Mouse (Mus musculus) limb, embryonic 13.5 days (tissue): ENCODE data around the gene Fbxo33. TPM values are rescaled to one million over a fixed set of nuclear protein-coding genes. Genes with fewer than 3 reads are reported as not detected.
"Not testable (repeated sequence)": the region's sequence is repeated elsewhere in the genome, so short reads cannot be mapped to it uniquely, and the experiment has no call there.

Source experiments
- ATAC-seq: fragments of 200-750 bp; cut with Nextera tagmentation; 2 replicates; pipeline ENCODE4 v1.8.0; 2017; ENCODE audit warnings: low read depth, moderate number of reproducible peaks, moderate TSS enrichment; ENCODE audit not compliant: low FRiP score
- H3K27ac ChIP-seq: fragments of 300-500 bp; sonication (generic); 2 replicates; pipeline ENCODE4 v1.5.1; 2015; ENCODE audit warnings: inconsistent platforms, mild to moderate bottlenecking, moderate library complexity
- H3K27me3 ChIP-seq: fragments of 300-500 bp; sonication (generic); 2 replicates; pipeline ENCODE4 v1.6.1; 2015; ENCODE audit warnings: mild to moderate bottlenecking, inconsistent platforms
- H3K36me3 ChIP-seq: fragments of 300-500 bp; sonication (generic); 2 replicates; pipeline ENCODE4 v1.6.1; 2015; ENCODE audit warnings: inconsistent platforms, mild to moderate bottlenecking, moderate library complexity
- H3K4me1 ChIP-seq: fragments of 300-500 bp; sonication (generic); 2 replicates; pipeline ENCODE4 v1.6.1; 2015; ENCODE audit warnings: inconsistent platforms
- H3K4me2 ChIP-seq: fragments of 300-500 bp; sonication (generic); replicated peaks from 2 replicates; pipeline ENCODE4 v1.6.1; 2015; ENCODE audit warnings: inconsistent platforms, mild to moderate bottlenecking, moderate library complexity
- H3K4me3 ChIP-seq: fragments of 300-500 bp; sonication (generic); 2 replicates; pipeline ENCODE4 v1.5.1; 2015; ENCODE audit warnings: moderate library complexity, mild to moderate bottlenecking, inconsistent platforms
- H3K9ac ChIP-seq: fragments of 300-500 bp; sonication (generic); 2 replicates; pipeline ENCODE4 v1.6.1; 2015; ENCODE audit warnings: mild to moderate bottlenecking, inconsistent platforms
- H3K9me3 ChIP-seq: fragments of 300-500 bp; sonication (generic); 2 replicates; pipeline ENCODE4 v1.6.1; 2016; ENCODE audit warnings: inconsistent platforms
- WGBS: fragments of 180-500 bp; shearing (Covaris S2); methylation state at CpG from one replicate; pipeline ENCODE4 v1.1.7; 2015; 5-methylcytosine and 5-hydroxymethylcytosine counted together
- polyA plus RNA-seq: library from polyadenylated mRNA; unstranded; fragments of >200 nt; fragmentation: Nextera tagmentation; extraction: Ambion mirVana; gene quantifications from 2 replicates; pipeline ENCODE4 v1.2.1, GENCODE M21; 2015

Fbxo33 gene
- polyA plus RNA-seq, result 7.1 and 7.9 TPM in 2 replicates

DNA sequence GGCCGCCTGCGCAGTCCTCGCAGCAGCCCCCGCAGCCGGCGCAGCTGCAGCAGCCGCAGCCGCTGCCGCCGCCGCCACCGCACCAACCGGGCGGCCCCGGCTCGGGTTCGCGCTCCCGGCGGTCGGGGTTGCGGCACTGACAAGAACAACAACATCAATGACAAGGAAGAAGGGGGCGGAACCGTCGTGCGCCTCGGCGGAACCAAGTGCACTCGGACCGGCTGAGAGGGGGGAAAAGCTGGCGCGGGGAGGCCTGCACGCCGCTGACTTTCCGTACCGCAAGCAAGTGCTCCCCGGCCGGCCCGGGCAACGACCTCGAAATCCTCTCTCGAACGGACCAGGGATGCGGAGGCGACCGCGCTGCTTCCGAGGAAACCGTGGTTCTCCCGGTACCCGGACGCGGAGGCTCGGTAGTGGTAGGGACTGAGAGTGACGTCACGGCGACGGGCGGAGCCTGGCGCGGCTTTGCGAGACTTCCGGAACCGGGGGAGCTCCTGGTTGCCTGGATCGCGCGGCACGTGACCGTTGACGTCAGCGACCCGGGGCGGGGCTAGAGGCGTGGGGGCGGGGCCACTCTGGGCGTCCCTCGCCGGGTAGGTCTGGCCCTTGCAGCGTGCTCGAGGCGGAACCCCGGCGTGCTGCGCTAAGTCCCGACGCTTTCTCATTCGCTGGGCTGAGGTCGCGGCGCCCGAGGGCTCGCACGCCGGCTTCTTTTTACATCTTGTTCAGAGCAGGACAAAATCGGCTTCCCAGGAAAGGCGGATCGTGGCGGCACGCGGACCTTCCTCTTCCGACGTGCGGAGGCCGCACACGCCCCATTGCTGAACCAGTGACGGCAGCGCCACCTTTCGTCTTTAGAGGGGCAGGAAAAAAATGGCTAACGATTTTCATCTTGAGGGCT is at the start of gene Fbxo33:
Gene Fbxo33, minus strand, starts transcription at position 401 of the 901 bp plus-strand sequence.
- peak; percentile 97 for ATAC-seq
- Histone ChIP-seq H3K4me1 (peaks cover 13% of the 10 kb centered on the region), H3K4me3 (peak within 1 kb of the TSS; percentile 99), H3K27ac (peak within 1 kb of the TSS; percentile 91), H3K27me3 (no peaks in the 10 kb centered on the region), H3K9me3 (no peaks in the 10 kb centered on the region), H3K9ac (peak within 1 kb of the TSS; percentile 87), H3K4me2 (peak within 1 kb of the TSS; percentile 94), H3K36me3 (no peaks in the 10 kb centered on the region; the same call in 1 of the 2 replicates)
- under 1% methylated on average over 97 of the region's 109 CpGs for WGBS

DNA sequence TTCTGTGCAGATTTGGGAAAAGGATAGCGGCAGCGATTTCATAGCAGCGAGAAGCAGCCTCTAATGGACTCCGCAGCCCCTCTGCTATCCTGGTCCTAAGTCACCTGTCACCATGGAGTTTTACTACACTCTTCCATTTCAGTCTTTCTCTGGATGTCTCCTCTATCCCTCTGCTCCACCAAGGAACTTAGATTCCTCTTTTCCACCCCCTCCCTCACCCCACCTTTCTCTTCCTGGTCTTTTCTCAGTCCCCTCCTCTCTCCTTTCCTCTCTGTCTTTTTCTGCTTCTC is 46.4 kb upstream of the Fbxo33 start:
- H3K4me2 ChIP-seq, result peak overlapping the region; percentile 19; the same call in 1 of the 2 replicates
- H3K4me1 ChIP-seq, result 0 out of 2 replicates have a peak, but pooled peaks cover 2% of the 10 kb centered on the region
- H3K36me3 ChIP-seq, result no peaks in the 10 kb centered on the region
- H3K27me3 ChIP-seq, result no peaks in the 10 kb centered on the region
- no peak overlapping the region; the same call in 1 of the 2 replicates for H3K27ac ChIP-seq
- no peaks in the 10 kb centered on the region for H3K9me3 ChIP-seq
- 71% methylated on average over 4 of the region's 4 CpGs for WGBS
- no peak; the same call in 1 of the 2 replicates for ATAC-seq
- H3K9ac ChIP-seq, result no peak overlapping the region
- H3K4me3 ChIP-seq, result no peak overlapping the region

DNA sequence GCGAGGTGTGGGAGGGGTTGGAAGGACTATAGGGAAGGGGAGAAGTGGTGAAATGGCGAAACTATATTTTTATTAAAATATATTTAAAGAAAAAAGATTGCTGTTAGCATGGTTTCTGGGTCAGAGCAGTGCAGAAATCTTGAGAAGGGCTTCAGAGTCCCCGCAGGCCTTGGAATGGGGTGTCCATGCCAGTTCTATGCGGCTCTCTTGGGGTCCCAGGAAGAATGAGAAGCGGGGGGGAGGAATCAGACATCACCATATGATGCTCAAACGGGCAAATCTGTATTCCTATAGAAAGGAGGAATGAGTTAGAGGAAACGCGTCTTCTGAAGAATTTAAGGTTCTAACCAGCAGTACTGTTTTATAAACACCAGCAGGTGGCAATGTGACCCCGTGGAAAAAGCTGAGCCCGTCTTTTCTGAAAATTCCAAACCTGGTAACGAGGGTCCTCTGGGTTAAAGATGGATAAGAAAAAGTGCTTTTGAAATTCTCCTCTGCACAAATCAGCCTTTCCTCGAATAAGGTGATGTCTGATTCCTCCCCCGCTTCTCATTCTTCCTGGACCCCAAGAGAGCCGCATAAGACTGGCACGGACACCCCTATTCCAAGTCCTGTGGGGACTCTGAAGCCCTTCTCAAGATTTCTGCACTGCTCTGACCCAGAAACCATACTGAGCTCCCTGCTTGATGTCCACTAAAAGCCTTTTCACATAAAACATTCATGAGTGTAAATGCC is 45.8 kb upstream of the Fbxo33 start:
- Histone ChIP-seq H3K4me1 (0 out of 2 replicates have a peak, but pooled peaks cover 4% of the 10 kb centered on the region), H3K27me3 (no peaks in the 10 kb centered on the region), H3K36me3 (no peaks in the 10 kb centered on the region), H3K27ac (no peak overlapping the region; the same call in 1 of the 2 replicates), H3K4me2 (peak overlapping the region; percentile 19; the same call in 1 of the 2 replicates), H3K9me3 (no peaks in the 10 kb centered on the region), H3K9ac (no peak overlapping the region), H3K4me3 (no peak overlapping the region)
- 29% methylated on average over 15 of the region's 15 CpGs for WGBS
- ATAC-seq, result 0 out of 2 replicates have a peak, but pooled peaks have one; percentile 59

DNA sequence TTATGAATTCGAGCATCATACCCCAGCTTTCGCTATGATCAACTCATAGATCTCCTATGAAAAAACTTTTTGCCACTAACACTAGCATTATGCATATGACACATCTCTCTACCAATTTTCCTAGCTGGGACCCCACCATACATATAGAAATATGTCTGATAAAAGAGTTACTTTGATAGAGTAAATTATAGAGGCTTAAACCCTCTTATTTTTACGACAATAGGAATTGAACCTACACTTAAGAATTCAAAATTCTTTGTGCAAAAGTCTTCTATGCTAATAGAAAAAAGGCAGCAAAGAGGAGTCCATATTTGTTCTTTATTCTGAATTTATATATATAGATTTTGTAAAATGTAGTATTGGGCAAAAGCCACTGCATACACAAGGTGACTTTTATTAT is 43.3 kb upstream of the Fbxo33 start:
- no peak for ATAC-seq
- no peak overlapping the region for H3K27ac ChIP-seq
- no peak overlapping the region for H3K4me2 ChIP-seq
- H3K4me1 ChIP-seq, result 0 out of 2 replicates have a peak, but pooled peaks cover 7% of the 10 kb centered on the region
- 87% methylated on average over 3 of the region's 3 CpGs for WGBS
- no peaks in the 10 kb centered on the region for H3K36me3 ChIP-seq
- H3K4me3 ChIP-seq, result no peak overlapping the region
- H3K9me3 ChIP-seq, result no peaks in the 10 kb centered on the region
- no peak overlapping the region for H3K9ac ChIP-seq
- no peaks in the 10 kb centered on the region for H3K27me3 ChIP-seq

DNA sequence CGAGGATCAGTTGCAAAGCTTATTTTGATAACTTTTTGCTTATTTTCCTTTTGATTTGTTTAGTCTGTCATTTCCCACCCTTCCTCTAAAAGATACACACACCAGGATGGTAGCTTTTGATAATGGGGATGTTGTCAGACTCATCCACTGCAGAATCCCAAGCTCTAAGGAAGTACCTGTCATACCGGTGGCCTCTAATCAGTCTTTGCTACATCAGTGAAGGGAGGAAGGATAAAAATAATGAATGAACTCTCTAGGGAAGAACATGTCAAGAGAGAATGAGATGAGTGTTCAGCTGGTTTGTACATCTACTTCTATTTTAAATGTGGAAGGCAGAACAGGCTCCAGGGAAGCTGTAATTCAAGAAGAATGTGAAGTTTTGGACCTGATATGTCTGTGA is 41.3 kb upstream of the Fbxo33 start:
- Histone ChIP-seq H3K4me2 (no peak overlapping the region), H3K27me3 (no peaks in the 10 kb centered on the region), H3K36me3 (no peaks in the 10 kb centered on the region), H3K27ac (no peak overlapping the region), H3K4me3 (no peak overlapping the region), H3K4me1 (0 out of 2 replicates have a peak, but pooled peaks cover 7% of the 10 kb centered on the region), H3K9me3 (no peaks in the 10 kb centered on the region), H3K9ac (no peak overlapping the region)
- ATAC-seq, result no peak
- WGBS, result 63% methylated on average over 2 of the region's 2 CpGs

DNA sequence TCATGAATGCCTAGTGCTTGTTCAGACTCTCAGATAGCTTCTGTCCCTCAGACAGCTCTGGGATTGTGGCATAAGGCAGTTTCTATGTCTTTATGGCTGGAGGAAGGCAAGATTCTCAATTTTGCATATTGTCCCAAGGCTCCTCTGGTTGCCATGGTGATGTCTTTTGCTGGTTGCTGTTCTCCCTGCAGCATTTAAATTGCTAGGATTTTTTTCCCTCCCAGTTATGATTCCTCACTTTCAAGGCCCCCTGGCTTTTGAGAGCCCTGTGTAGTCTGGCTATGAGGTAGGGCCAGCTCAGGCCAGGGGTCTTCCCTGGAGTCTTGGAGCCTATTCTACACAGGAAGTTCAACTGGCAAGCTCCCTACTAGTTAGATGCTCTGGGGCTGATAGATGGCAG is 40.8 kb upstream of the Fbxo33 start:
- Histone ChIP-seq H3K27me3 (no peaks in the 10 kb centered on the region), H3K27ac (no peak overlapping the region), H3K9me3 (no peaks in the 10 kb centered on the region), H3K36me3 (no peaks in the 10 kb centered on the region), H3K4me2 (no peak overlapping the region), H3K4me3 (no peak overlapping the region), H3K9ac (no peak overlapping the region), H3K4me1 (0 out of 2 replicates have a peak, but pooled peaks cover 5% of the 10 kb centered on the region)
- no peak for ATAC-seq

DNA sequence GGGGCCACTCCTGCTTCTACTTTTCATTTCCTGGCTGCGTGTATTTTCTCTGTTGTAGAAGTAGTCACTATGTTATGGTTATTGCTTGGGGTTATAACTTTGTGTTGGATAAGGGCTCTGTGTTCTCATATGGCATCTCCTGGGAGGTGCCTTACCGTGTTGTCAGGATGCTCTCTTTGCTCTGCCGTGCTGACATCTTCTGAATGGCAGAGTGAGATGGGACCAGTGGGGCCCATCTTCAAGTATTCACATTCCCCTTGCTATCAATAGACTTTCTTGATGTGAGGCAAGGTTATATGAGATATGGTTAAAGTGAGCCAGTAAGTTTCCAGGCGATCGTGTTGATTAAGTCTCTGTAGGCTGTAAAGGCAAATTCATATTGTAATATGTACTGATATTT is 39.5 kb upstream of the Fbxo33 start:
- Histone ChIP-seq H3K4me3 (no peak overlapping the region), H3K9me3 (no peaks in the 10 kb centered on the region), H3K27me3 (no peaks in the 10 kb centered on the region), H3K4me1 (0 out of 2 replicates have a peak, but pooled peaks cover 5% of the 10 kb centered on the region), H3K4me2 (no peak overlapping the region), H3K9ac (no peak overlapping the region), H3K27ac (no peak overlapping the region), H3K36me3 (no peaks in the 10 kb centered on the region)
- WGBS, result 89% methylated on average over 5 of the region's 5 CpGs
- ATAC-seq, result no peak

DNA sequence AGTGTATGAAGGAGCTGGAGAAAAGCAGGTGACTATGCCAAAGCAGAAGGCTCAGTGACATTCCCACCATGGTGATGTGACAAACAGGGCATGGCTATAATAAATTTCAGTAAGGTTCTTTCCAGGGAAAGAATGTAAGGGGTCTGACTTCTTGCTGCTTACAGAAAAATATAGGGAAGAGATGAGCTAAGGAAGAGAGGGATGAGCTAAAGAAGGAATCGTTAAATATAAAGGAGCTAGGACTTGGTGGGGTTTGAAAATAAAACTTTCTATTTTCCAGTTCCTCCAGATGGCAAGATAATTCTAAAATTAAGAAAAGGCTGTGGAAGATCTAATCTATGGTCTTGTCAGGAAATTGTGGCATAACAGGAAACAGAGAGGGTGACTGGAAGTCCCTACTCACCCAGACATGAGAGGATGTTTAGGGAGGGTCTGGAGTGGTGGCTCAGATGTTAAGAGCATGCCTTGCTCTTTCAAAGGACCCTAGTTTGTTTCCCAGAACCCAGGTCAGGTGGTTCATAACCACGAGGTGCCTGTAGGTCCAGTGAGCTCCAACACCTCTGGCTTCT is 30.8 kb upstream of the Fbxo33 start:
- no peak overlapping the region for H3K4me2 ChIP-seq
- H3K27me3 ChIP-seq, result no peaks in the 10 kb centered on the region
- H3K9me3 ChIP-seq, result no peaks in the 10 kb centered on the region
- H3K36me3 ChIP-seq, result no peaks in the 10 kb centered on the region
- H3K4me3 ChIP-seq, result no peak overlapping the region
- ATAC-seq, result no peak
- 66% methylated on average over 2 of the region's 2 CpGs for WGBS
- no peaks in the 10 kb centered on the region for H3K4me1 ChIP-seq
- H3K9ac ChIP-seq, result no peak overlapping the region
- no peak overlapping the region for H3K27ac ChIP-seq

DNA sequence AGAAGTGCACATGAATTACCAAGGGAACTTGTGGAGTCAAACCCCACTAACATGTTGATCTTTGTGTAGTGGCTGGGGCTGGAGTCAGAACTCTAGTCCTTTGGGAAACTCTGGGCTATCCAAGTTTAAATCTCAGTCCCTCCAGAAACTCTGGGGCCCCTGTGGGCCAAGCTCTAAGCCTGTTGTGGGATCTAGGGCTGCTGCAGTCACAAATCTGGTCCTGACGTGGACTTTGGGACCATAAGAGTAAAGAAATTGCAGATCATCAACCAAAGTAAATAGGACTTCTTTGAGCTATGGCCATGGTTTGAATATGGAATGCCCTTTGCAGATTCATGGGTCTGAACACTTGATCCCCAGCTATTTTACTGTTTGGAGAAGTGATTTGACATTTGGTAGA is 29.4 kb upstream of the Fbxo33 start:
- no peaks in the 10 kb centered on the region for H3K9me3 ChIP-seq

DNA sequence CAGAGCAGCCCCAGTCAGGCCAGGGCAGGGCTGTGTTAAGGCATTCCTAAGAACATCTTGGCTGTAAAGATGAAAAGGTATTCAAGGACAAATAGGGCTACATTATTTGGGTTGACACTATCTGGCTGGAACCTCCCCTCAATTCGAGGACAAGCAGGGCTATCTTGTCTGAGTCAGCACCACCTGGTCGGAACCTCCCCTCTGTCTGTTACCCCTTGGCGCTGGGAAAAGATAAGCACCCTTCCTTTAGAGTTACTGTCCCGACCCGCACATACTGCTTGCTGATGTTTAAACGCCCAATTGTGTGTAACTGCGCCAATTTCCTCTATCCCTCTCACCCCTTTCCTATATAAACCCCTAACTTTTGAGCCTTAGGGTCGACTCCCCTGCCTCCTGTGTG is 21.5 kb upstream of the Fbxo33 start:
- WGBS, result 89% methylated on average over 8 of the region's 8 CpGs
- H3K9ac ChIP-seq, H3K36me3 ChIP-seq, H3K27ac ChIP-seq, H3K4me2 ChIP-seq, H3K9me3 ChIP-seq, H3K4me3 ChIP-seq, H3K4me1 ChIP-seq, H3K27me3 ChIP-seq, ATAC-seq: not testable (repeated sequence)

More for the DNA sequence above, 29.4 kb upstream of the Fbxo33 start:
- WGBS, result 74% methylated on average over 1 of the region's 1 CpGs
- H3K4me1 ChIP-seq, result no peaks in the 10 kb centered on the region
- no peak overlapping the region for H3K27ac ChIP-seq
- H3K27me3 ChIP-seq, result no peaks in the 10 kb centered on the region
- no peak overlapping the region for H3K4me3 ChIP-seq
- ATAC-seq, result no peak
- H3K36me3 ChIP-seq, result no peaks in the 10 kb centered on the region
- H3K4me2 ChIP-seq, result no peak overlapping the region
- H3K9ac ChIP-seq, result no peak overlapping the region

DNA sequence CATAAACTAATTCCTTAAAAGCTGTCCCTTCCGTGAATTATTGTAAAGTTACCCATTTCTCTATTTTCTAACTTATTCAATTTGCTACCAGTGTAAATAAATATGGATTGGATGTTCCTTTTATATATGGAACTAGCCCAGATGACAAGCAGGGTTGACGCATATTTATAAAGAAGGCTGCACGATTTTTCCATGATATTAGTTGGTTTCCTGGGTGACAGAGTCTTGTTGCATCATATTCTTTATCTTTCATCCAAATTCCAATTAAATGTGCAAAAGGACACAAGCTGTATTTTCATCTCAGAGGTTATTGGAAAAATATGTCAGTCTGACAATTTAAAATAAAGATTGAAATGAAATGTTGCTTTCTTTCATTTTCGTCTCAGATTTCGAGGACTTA is 18.9 kb upstream of the Fbxo33 start:
- Histone ChIP-seq H3K36me3 (no peaks in the 10 kb centered on the region), H3K27me3 (no peaks in the 10 kb centered on the region), H3K9me3 (no peaks in the 10 kb centered on the region), H3K4me3 (no peak overlapping the region), H3K27ac (no peak overlapping the region), H3K4me1 (no peaks in the 10 kb centered on the region), H3K9ac (no peak overlapping the region), H3K4me2 (no peak overlapping the region)
- ATAC-seq, result no peak
- WGBS, result 85% methylated on average over 5 of the region's 5 CpGs

DNA sequence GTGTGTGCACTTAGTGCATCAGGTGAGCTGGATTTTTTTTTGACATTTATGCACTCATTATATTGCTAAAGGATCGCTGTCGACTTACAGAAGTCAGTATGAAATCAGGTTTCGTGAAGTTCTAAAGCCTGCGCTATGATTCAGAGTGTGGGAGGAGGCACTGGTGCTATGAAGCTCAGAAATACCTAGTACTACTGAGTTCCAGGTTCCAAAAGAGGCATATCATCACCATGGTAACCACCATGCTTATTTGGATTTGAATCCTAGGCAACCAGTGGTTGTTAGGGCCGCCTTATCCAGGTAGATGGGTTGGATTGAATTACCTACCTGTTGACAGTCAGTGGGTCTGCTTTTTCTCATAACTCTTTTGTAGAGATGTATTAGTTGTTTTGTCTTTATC is 8.9 kb upstream of the Fbxo33 start:
- Histone ChIP-seq H3K9me3 (no peaks in the 10 kb centered on the region), H3K27me3 (no peaks in the 10 kb centered on the region), H3K4me1 (no peaks in the 10 kb centered on the region), H3K4me2 (no peak overlapping the region), H3K27ac (no peak overlapping the region), H3K4me3 (no peak overlapping the region), H3K36me3 (no peaks in the 10 kb centered on the region), H3K9ac (no peak overlapping the region)
- ATAC-seq, result no peak
- WGBS, result 89% methylated on average over 5 of the region's 5 CpGs
